Mouse (Mus musculus): ENCODE measurements around the gene Dhx30. TPM values are rescaled to one million over a fixed set of nuclear protein-coding genes. Genes with fewer than 3 reads are reported as not detected.

The Dhx30 gene
- total RNA-seq (2023): 100 to 1,000 TPM; 159 to 173 TPM

GRCm38 (mm10) chr9:110117779-110118139 lies at the start of gene Dhx30:
Dhx30 (minus strand) TSS chr9:110117830.

GRCm38 (mm10) chr9:110116977-110117778 lies 452 bp downstream of the Dhx30 start, which contains the start of gene Smarcc1:
Smarcc1 (plus strand) TSS chr9:110117708.

Other genes starting within 250 kb of the Dhx30 start
- gene Cdc25a, start 242.3 kb downstream of the Dhx30 start, total RNA-seq (2023): 10 to 100 TPM; 10.6 to 11.5 TPM
- 10 to 100 TPM; 72.9 to 73.5 TPM for gene Map4, start 186.4 kb downstream of the Dhx30 start, total RNA-seq (2023)
- 10 to 100 TPM; 71.6 to 77.3 TPM for gene Smarcc1, start 122 bp downstream of the Dhx30 start, total RNA-seq (2023)
- 1 to 10 TPM; 3.4 to 4.0 TPM for gene Cspg5, start 126.0 kb upstream of the Dhx30 start, total RNA-seq (2023)
- gene Elp6, start 187.3 kb upstream of the Dhx30 start, total RNA-seq (2023): 1 to 10 TPM; 7.0 to 8.9 TPM
- gene Scap, start 215.5 kb upstream of the Dhx30 start, total RNA-seq (2023): 10 to 100 TPM; 58.4 to 71.9 TPM